Mouse (Mus musculus): ENCODE measurements around the gene Pitpnm1. TPM values are rescaled to one million over a fixed set of nuclear protein-coding genes. Genes with fewer than 3 reads are reported as not detected.

Pitpnm1 gene
- total and polyA plus RNA-seq, 3 experiments: 15.9 to 43.8 (median 34.7) TPM

DNA sequence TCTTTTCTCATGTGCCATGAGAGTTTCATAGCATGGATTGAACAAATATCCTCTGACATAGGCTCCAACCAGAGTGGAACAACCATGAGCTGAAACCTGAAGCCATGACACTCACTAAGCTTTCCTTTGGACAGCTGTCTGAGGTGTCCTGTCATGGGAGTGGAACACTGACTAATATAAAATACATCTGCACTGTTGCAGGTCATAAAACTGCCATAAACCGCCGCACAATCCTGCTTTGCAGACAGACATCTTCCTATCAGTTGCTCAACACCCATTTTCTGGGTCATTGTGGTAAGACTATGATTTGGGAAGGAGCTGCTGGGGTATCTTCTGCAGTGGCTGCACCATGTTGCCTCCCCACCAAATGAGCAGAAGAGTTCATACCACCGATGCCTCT, 7.0 kb upstream of the Pitpnm1 start:
- TF ChIP-seq USF1 (IDR thresholded peaks at IDR 0.05; ENCODE audit: low read depth, low read length) (no peak), MAX (IDR thresholded peaks at IDR 0.05; ENCODE audit: low read length) (no peak)
- peaks cover under 1% of the 10 kb centered on the region for H3K79me2 ChIP-seq (replicated peaks; ENCODE audit: control insufficient read depth, extremely low read depth, insufficient read depth, poor library complexity, severe bottlenecking)
- no peak overlapping the region for H3K4me2 ChIP-seq (ENCODE audit: insufficient read depth, low read depth, poor library complexity, severe bottlenecking)
- no peaks in the 10 kb centered on the region for H3K9me3 ChIP-seq (replicated peaks; ENCODE audit: low read length)
- peaks cover 11% of the 10 kb centered on the region for H3K27me3 ChIP-seq (replicated peaks)
- H3K4me3 ChIP-seq (replicated peaks in 1 of 3; ENCODE audit: low read depth in 2 of 3, low read length in 2 of 3, poor library complexity in 1 of 3): no peak overlapping the region
- in situ Hi-C loops (cut with MboI; ENCODE audit: low pct_ligation_motif_present, low pct_unique_long_range_greater_than_20kb, low sequenced_read_pairs): no loop called here
- H3K4me1 ChIP-seq (ENCODE audit: control insufficient read depth in 1 of 2, insufficient read depth in 2 of 2): peaks cover 0 to 8% of the 10 kb centered on the region in 2 experiments; a peak in 2 of 4 replicates
- dilution Hi-C loops (cut with MboI; ENCODE audit: extremely low pct_ligation_motif_present, extremely low pct_unique_long_range_greater_than_20kb, low sequenced_read_pairs): no loop called here
- H3K9ac ChIP-seq (ENCODE audit: insufficient read depth, low read depth): no peak overlapping the region
- no peak for DNase-seq (ENCODE audit: extremely low read depth)
- no peaks in the 10 kb centered on the region for H3K36me3 ChIP-seq (replicated peaks in 1 of 2; ENCODE audit: control insufficient read depth in 1 of 2, insufficient read depth in 1 of 2, low read length in 1 of 2)
- H3K27ac ChIP-seq (ENCODE audit: insufficient read depth, low read depth): no peak overlapping the region

DNA sequence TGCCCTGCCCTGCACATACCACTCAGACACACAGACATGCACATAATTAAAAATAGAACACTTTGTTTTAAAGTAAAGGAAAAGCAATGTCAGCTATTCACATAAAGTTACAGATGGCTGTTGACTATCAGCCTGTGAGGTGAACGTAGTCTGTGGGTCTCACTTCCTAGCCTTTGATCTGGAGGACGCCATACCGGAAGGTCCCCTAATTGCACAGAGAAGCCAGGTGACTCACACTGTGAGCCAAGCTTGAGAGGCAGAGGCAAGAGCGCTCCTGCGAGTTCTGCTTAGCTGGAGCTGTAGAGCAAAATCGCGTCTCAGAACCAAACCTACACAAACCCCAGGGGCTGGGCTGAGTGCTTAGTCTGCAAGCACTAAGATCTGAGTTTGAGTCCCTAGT, 6.0 kb upstream of the Pitpnm1 start:
- DNase-seq (ENCODE audit: extremely low read depth): no peak

DNA sequence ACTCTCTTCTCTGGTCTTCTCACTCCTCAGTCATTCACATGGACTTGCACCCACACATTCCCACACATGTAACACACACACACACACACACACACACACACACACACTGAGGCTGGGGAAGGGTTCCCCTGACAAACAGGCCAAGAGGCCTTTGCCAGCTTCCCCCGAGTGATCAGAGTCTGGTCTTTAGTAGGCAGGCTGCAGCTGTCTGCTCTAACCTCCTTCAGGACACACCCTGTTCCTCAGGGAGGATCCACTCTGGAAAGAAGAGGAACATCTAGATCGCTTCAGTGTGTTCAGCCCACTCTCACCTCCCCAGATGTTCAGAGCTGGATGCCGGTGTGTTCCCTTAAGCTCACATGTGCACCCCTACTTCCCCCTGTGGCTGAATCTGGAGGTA, 5.5 kb upstream of the Pitpnm1 start:
- in situ Hi-C loops (cut with MboI; ENCODE audit: low pct_ligation_motif_present, low pct_unique_long_range_greater_than_20kb, low sequenced_read_pairs) (no loop called here), dilution Hi-C loops (cut with MboI; ENCODE audit: extremely low pct_ligation_motif_present, extremely low pct_unique_long_range_greater_than_20kb, low sequenced_read_pairs) (no loop called here)
- H3K4me2 ChIP-seq (ENCODE audit: insufficient read depth, low read depth, poor library complexity, severe bottlenecking): no peak overlapping the region
- no peak overlapping the region for H3K4me3 ChIP-seq (replicated peaks in 1 of 3; ENCODE audit: low read depth in 2 of 3, low read length in 2 of 3, poor library complexity in 1 of 3)
- peaks cover 9% of the 10 kb centered on the region for H3K79me2 ChIP-seq (replicated peaks; ENCODE audit: control insufficient read depth, extremely low read depth, insufficient read depth, poor library complexity, severe bottlenecking)
- peaks cover 4 to 8% of the 10 kb centered on the region in 2 experiments for H3K36me3 ChIP-seq (replicated peaks in 1 of 2; ENCODE audit: control insufficient read depth in 1 of 2, insufficient read depth in 1 of 2, low read length in 1 of 2)
- H3K27ac ChIP-seq (ENCODE audit: insufficient read depth, low read depth): no peak overlapping the region
- H3K27me3 ChIP-seq (replicated peaks): peaks cover 3% of the 10 kb centered on the region
- DNase-seq (ENCODE audit: extremely low read depth): no peak
- H3K9me3 ChIP-seq (replicated peaks; ENCODE audit: low read length): no peaks in the 10 kb centered on the region
- no peak overlapping the region for H3K9ac ChIP-seq (ENCODE audit: insufficient read depth, low read depth)
- TF ChIP-seq JUND (conservative IDR thresholded peaks at IDR 0.05; ENCODE audit: low read depth, low read length): no peak
- peaks cover 10 to 24% of the 10 kb centered on the region in 2 experiments for H3K4me1 ChIP-seq (ENCODE audit: control insufficient read depth in 1 of 2, insufficient read depth in 2 of 2)

More for the DNA sequence above, 6.0 kb upstream of the Pitpnm1 start:
- in situ Hi-C loops (cut with MboI; ENCODE audit: low pct_ligation_motif_present, low pct_unique_long_range_greater_than_20kb, low sequenced_read_pairs): no loop called here
- dilution Hi-C loops (cut with MboI; ENCODE audit: extremely low pct_ligation_motif_present, extremely low pct_unique_long_range_greater_than_20kb, low sequenced_read_pairs): no loop called here
- peaks cover 4 to 8% of the 10 kb centered on the region in 2 experiments for H3K36me3 ChIP-seq (replicated peaks in 1 of 2; ENCODE audit: control insufficient read depth in 1 of 2, insufficient read depth in 1 of 2, low read length in 1 of 2)
- peaks cover 4% of the 10 kb centered on the region for H3K27me3 ChIP-seq (replicated peaks)
- peaks cover 9% of the 10 kb centered on the region for H3K79me2 ChIP-seq (replicated peaks; ENCODE audit: control insufficient read depth, extremely low read depth, insufficient read depth, poor library complexity, severe bottlenecking)
- H3K9ac ChIP-seq (ENCODE audit: insufficient read depth, low read depth): no peak overlapping the region
- TF ChIP-seq CTCF (conservative IDR thresholded peaks at IDR 0.05 in 1 of 2, IDR thresholded peaks at IDR 0.05 in 1 of 2; ENCODE audit: low read depth in 2 of 2, low read length in 2 of 2) (no peak), IRF4 (IDR thresholded peaks at IDR 0.05; ENCODE audit: low read depth, low read length) (no peak), ZKSCAN1 (IDR thresholded peaks at IDR 0.05; ENCODE audit: borderline replicate concordance, low read depth, low read length) (no peak), NRF1 (IDR thresholded peaks at IDR 0.05; ENCODE audit: low read depth, low read length) (no peak), NELFE (IDR thresholded peaks at IDR 0.05; ENCODE audit: low read depth, low read length) (no peak), JUN (IDR thresholded peaks at IDR 0.05; ENCODE audit: insufficient read depth, low read depth, low read length) (no peak), POLR2AphosphoS2 (IDR thresholded peaks at IDR 0.05; ENCODE audit: low read depth, low read length) (no peak), MEF2A (IDR thresholded peaks at IDR 0.05; ENCODE audit: borderline replicate concordance, low read depth, low read length) (no peak), MAFK (IDR thresholded peaks at IDR 0.05; ENCODE audit: insufficient replicate concordance, low read length) (no peak), KAT2A (IDR thresholded peaks at IDR 0.05; ENCODE audit: insufficient replicate concordance, low read length) (no peak), JUND (conservative IDR thresholded peaks at IDR 0.05; ENCODE audit: low read depth, low read length) (no peak), RCOR1 (conservative IDR thresholded peaks at IDR 0.05; ENCODE audit: low read depth, low read length) (no peak), EP300 (IDR thresholded peaks at IDR 0.05; ENCODE audit: low read length) (no peak), ELF1 (IDR thresholded peaks at IDR 0.05; ENCODE audit: low read depth, low read length) (no peak)
- no peak overlapping the region for H3K27ac ChIP-seq (ENCODE audit: insufficient read depth, low read depth)
- H3K4me2 ChIP-seq (ENCODE audit: insufficient read depth, low read depth, poor library complexity, severe bottlenecking): no peak overlapping the region
- no peaks in the 10 kb centered on the region for H3K9me3 ChIP-seq (replicated peaks; ENCODE audit: low read length)
- no peak overlapping the region for H3K4me3 ChIP-seq (replicated peaks in 1 of 3; ENCODE audit: low read depth in 2 of 3, low read length in 2 of 3, poor library complexity in 1 of 3)
- peaks cover 5 to 18% of the 10 kb centered on the region in 2 experiments for H3K4me1 ChIP-seq (ENCODE audit: control insufficient read depth in 1 of 2, insufficient read depth in 2 of 2)
